Mouse (Mus musculus) kidney, embryonic 14.5 days (tissue): ENCODE measurements around the gene Olfr851. TPM values are rescaled to one million over a fixed set of nuclear protein-coding genes. Genes with fewer than 3 reads are reported as not detected.

Experiments used
- ATAC-seq: fragments of 200-750 bp; cut with Nextera tagmentation; 2 replicates; pipeline ENCODE4 v1.8.0; 2017; ENCODE audit warnings: moderate number of reproducible peaks, mild to moderate bottlenecking, moderate TSS enrichment, moderate library complexity; ENCODE audit not compliant: low FRiP score, low TSS enrichment
- H3K27ac ChIP-seq: fragments of 300-500 bp; sonication (generic); 2 replicates; pipeline ENCODE4 v1.5.1; 2014; ENCODE audit warnings: low read depth, mild to moderate bottlenecking, low read length, moderate library complexity, mixed read lengths
- H3K27me3 ChIP-seq: fragments of 300-500 bp; sonication (generic); 2 replicates; pipeline ENCODE4 v1.6.1; 2014; ENCODE audit warnings: mild to moderate bottlenecking, low read length; ENCODE audit not compliant: control insufficient read depth, insufficient read depth
- H3K36me3 ChIP-seq: fragments of 300-500 bp; sonication (generic); 2 replicates; pipeline ENCODE4 v1.6.1; 2014; ENCODE audit warnings: low read length, mixed read lengths; ENCODE audit not compliant: control insufficient read depth, insufficient read depth
- H3K4me1 ChIP-seq: fragments of 300-500 bp; sonication (generic); 2 replicates; pipeline ENCODE4 v1.6.1; 2014; ENCODE audit warnings: low read length, mixed read lengths; ENCODE audit not compliant: control insufficient read depth, insufficient read depth
- H3K4me2 ChIP-seq: fragments of 300-500 bp; sonication (generic); replicated peaks from 2 replicates; pipeline ENCODE4 v1.6.1; 2014; ENCODE audit warnings: low read depth, mild to moderate bottlenecking, low read length
- H3K4me3 ChIP-seq: fragments of 300-500 bp; sonication (generic); 2 replicates; pipeline ENCODE4 v1.5.1; 2014; ENCODE audit warnings: mild to moderate bottlenecking, low read length
- H3K9ac ChIP-seq: fragments of 300-500 bp; sonication (generic); 2 replicates; pipeline ENCODE4 v1.6.1; 2014; ENCODE audit warnings: low read depth, mild to moderate bottlenecking, low read length, moderate library complexity
- H3K9me3 ChIP-seq: fragments of 300-500 bp; sonication (generic); 2 replicates; pipeline ENCODE4 v1.6.1; 2016; ENCODE audit warnings: low read length; ENCODE audit not compliant: control insufficient read depth
- WGBS: fragments of 180-500 bp; shearing (Covaris S2); extraction: QIAGEN DNeasy Blood & Tissue Kit; methylation state at CpG from one replicate; pipeline ENCODE4 v1.1.7; 2014; 5-methylcytosine and 5-hydroxymethylcytosine counted together
- polyA plus RNA-seq: library from polyadenylated mRNA; unstranded; fragments of >200 nt; fragmentation: Nextera tagmentation; extraction: Ambion mirVana; gene quantifications from 2 replicates; pipeline ENCODE4 v1.2.1, GENCODE M21; 2014

The Olfr851 gene
- polyA plus RNA-seq = not detected in 2 replicates

GRCm38 (mm10) chr9:19492995-19493394, at the start of gene Olfr851:
Gene Olfr851, plus strand, starts transcription at chr9:19493295.
- no peak within 1 kb of the TSS for H3K4me3 ChIP-seq
- peaks cover 7% of the 10 kb centered on the region; the same call in 1 of the 2 replicates for H3K9me3 ChIP-seq
- no peaks in the 10 kb centered on the region for H3K27me3 ChIP-seq
- no peak within 1 kb of the TSS for H3K27ac ChIP-seq
- no peaks in the 10 kb centered on the region for H3K4me1 ChIP-seq
- H3K36me3 ChIP-seq = no peaks in the 10 kb centered on the region
- ATAC-seq = no peak
- H3K4me2 ChIP-seq = no peak within 1 kb of the TSS
- no peak within 1 kb of the TSS for H3K9ac ChIP-seq

DNA sequence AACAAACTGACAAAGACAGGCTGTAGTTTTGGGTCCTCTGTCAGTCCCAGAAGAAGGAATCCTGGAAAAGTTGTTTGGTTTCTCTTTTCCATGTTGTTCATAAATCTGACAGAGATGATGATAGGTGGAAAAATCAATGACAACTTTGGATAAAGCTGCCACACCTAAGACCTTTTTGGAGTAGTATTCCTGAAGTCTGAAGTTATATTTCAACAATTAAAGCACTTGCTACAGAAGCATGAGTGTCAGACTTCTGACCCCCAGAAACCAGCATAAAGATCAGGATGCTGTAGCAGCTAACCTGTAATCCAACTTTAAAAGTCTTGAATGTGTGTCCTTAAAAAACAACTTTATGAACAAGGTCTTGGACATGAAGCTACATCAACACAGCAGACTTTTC, 14.9 kb upstream of the Olfr851 start, which contains the start of gene Olfr850:
Olfr850 (minus strand) TSS at position 101 of the 400 bp plus-strand sequence.
- Histone ChIP-seq H3K27ac (no peak within 1 kb of the TSS), H3K9me3 (no peaks in the 10 kb centered on the region), H3K4me2 (no peak within 1 kb of the TSS), H3K4me1 (no peaks in the 10 kb centered on the region), H3K9ac (no peak within 1 kb of the TSS), H3K36me3 (no peaks in the 10 kb centered on the region), H3K4me3 (no peak within 1 kb of the TSS), H3K27me3 (no peaks in the 10 kb centered on the region)
- ATAC-seq = no peak

GRCm38 (mm10) chr9:19540976-19541375, 47.9 kb downstream of the Olfr851 start, which contains the start of gene Olfr853:
Gene Olfr853, minus strand, starts transcription at chr9:19541076.
- no peak within 1 kb of the TSS for H3K4me3 ChIP-seq
- no peak for ATAC-seq
- no peak within 1 kb of the TSS for H3K27ac ChIP-seq
- no peak within 1 kb of the TSS for H3K9ac ChIP-seq
- H3K36me3 ChIP-seq = no peaks in the 10 kb centered on the region
- no peaks in the 10 kb centered on the region for H3K4me1 ChIP-seq
- no peak within 1 kb of the TSS for H3K4me2 ChIP-seq
- H3K27me3 ChIP-seq = no peaks in the 10 kb centered on the region
- H3K9me3 ChIP-seq = peaks cover 2% of the 10 kb centered on the region; the same call in 1 of the 2 replicates
- WGBS = 72% methylated on average over 1 of the region's 1 CpGs

Other genes starting within 250 kb of the Olfr851 start
- not detected in 2 replicates for gene Olfr843, start 241.3 kb upstream of the Olfr851 start, polyA plus RNA-seq
- not detected in 2 replicates for gene Olfr844, start 176.9 kb upstream of the Olfr851 start, polyA plus RNA-seq
- not detected in 2 replicates for gene Olfr845, start 156.8 kb upstream of the Olfr851 start, polyA plus RNA-seq
- gene Olfr846, start 129.3 kb upstream of the Olfr851 start, polyA plus RNA-seq = not detected in 2 replicates
- not detected in 2 replicates for gene Olfr847, start 114.6 kb upstream of the Olfr851 start, polyA plus RNA-seq
- gene Olfr849, start 53.0 kb upstream of the Olfr851 start, polyA plus RNA-seq = not detected in 2 replicates
- gene Olfr850, start 15.0 kb upstream of the Olfr851 start, polyA plus RNA-seq = not detected in 2 replicates
- gene Olfr853, start 47.8 kb downstream of the Olfr851 start, polyA plus RNA-seq = not detected in 2 replicates
- gene Olfr854, start 74.1 kb downstream of the Olfr851 start, polyA plus RNA-seq = not detected in 2 replicates
- gene Olfr855, start 89.3 kb downstream of the Olfr851 start, polyA plus RNA-seq = not detected in 2 replicates
- 23.3 and 39.1 TPM in 2 replicates for gene Zfp317, start 128.8 kb downstream of the Olfr851 start, polyA plus RNA-seq
- not detected in 2 replicates for gene Olfr857, start 216.1 kb downstream of the Olfr851 start, polyA plus RNA-seq